In genomic region chr14:101378965-101379662, GRCm38 (mm10) we compare ENCODE assay signal across 7 mouse cellular contexts.
DNase-seq lines count a peak whose midpoint lies in the region; ATAC-seq lines count a peak whose summit lies in the region.

No protein-coding gene starts in this region.

- intact Hi-C loops in left cerebral cortex, postnatal 10 days (cut with DNase I), result loop anchor here (5.0 to 10.0 kb wide), 2 partner anchors 1094 to 1447 kb away; partner anchors contain the start of gene Klf12

- H3K4me2 ChIP-seq in intestine, embryonic 14.5 days (ENCODE audit: low read length), result peak overlapping the region; percentile 57

- H3K27ac ChIP-seq in intestine, embryonic 14.5 days (ENCODE audit: low read depth), result no peak overlapping the region

- H3K9me3 ChIP-seq in intestine, embryonic 14.5 days (ENCODE audit: control insufficient read depth, low read length), result no peaks in the 10 kb centered on the region

- H3K4me1 ChIP-seq in intestine, embryonic 14.5 days (replicated peaks; ENCODE audit: control insufficient read depth, insufficient read depth, low read length), result no peaks in the 10 kb centered on the region

- DNase-seq in adrenal gland, adult 2 months, result peak; percentile 71
- DNase-seq in embryo, embryonic 10 days (ENCODE audit: low spot score), result peak; percentile 88
- DNase-seq in gastrocnemius, postnatal 25 days, result peak; percentile 49
- DNase-seq in intestine, embryonic 14.5 days (ENCODE audit: low spot score), result peak; percentile 88
- DNase-seq in left cerebral cortex, postnatal 10 days (ENCODE audit: extremely low spot score in 1 of 2, low spot score in 2 of 2), result peak; percentile 74 to 81
- peak; percentile 87 for DNase-seq in mesoderm, embryonic 11.5 days (ENCODE audit: low read depth, low spot score)
- peak; percentile 91 for DNase-seq in right cerebral cortex, postnatal 4 days

- peak overlapping the region; percentile 18 for H3K4me3 ChIP-seq in intestine, embryonic 14.5 days (ENCODE audit: low read depth, low read length)

- H3K27me3 ChIP-seq in intestine, embryonic 14.5 days (replicated peaks; ENCODE audit: control insufficient read depth, insufficient read depth, low read length), result no peaks in the 10 kb centered on the region

- no peaks in the 10 kb centered on the region for H3K36me3 ChIP-seq in intestine, embryonic 14.5 days (ENCODE audit: control insufficient read depth, insufficient read depth, low read length)

- 0 out of 2 replicates have a peak overlapping the region, but pooled peaks have one; percentile 27 for H3K9ac ChIP-seq in intestine, embryonic 14.5 days (ENCODE audit: low read length)

- ATAC-seq in intestine, embryonic 14.5 days (replicated peaks; ENCODE audit: low FRiP score, low TSS enrichment, low read depth), result peak; percentile 85

- 17% methylated on average over 21 of the region's 21 CpGs for WGBS in intestine, embryonic 14.5 days
